Mouse (Mus musculus) forebrain, embryonic 10.5 days (tissue): ENCODE data around the gene D430041D05Rik. TPM values are rescaled to one million over a fixed set of nuclear protein-coding genes. Genes with fewer than 3 reads are reported as not detected.

Experiments used
- DNase-seq: peaks from one replicate; pipeline ENCODE4 v3.0.0-alpha.2; 2017; ENCODE audit warnings: low spot score; ENCODE audit errors: extremely low spot score
- H3K27ac ChIP-seq: fragments of 300-500 bp; sonication (generic); 2 replicates; pipeline ENCODE4 v1.5.1; 2016; ENCODE audit warnings: mild to moderate bottlenecking
- H3K27me3 ChIP-seq: fragments of 300-500 bp; sonication (generic); 2 replicates; pipeline ENCODE4 v1.6.1; 2016; ENCODE audit warnings: mild to moderate bottlenecking; ENCODE audit not compliant: poor library complexity, severe bottlenecking
- H3K36me3 ChIP-seq: fragments of 300-500 bp; sonication (generic); replicated peaks from 2 replicates; pipeline ENCODE4 v1.6.1; 2016; ENCODE audit warnings: mild to moderate bottlenecking, moderate library complexity
- H3K4me1 ChIP-seq: fragments of 300-500 bp; sonication (generic); 2 replicates; pipeline ENCODE4 v1.6.1; 2016
- H3K4me3 ChIP-seq: fragments of 300-500 bp; sonication (generic); 2 replicates; pipeline ENCODE4 v1.5.1; 2016; ENCODE audit warnings: mild to moderate bottlenecking, moderate library complexity
- H3K9me3 ChIP-seq: fragments of 300-500 bp; sonication (generic); 2 replicates; pipeline ENCODE4 v1.6.1; 2016; ENCODE audit warnings: mild to moderate bottlenecking, moderate library complexity
- WGBS: fragments of 180-500 bp; shearing (Covaris S2); methylation state at CpG from one replicate; pipeline ENCODE4 v1.1.7; 2016; 5-methylcytosine and 5-hydroxymethylcytosine counted together
- polyA plus RNA-seq: library from polyadenylated mRNA; unstranded; fragments of >200 nt; fragmentation: Nextera tagmentation; extraction: Ambion mirVana; gene quantifications from 2 replicates; pipeline ENCODE4 v1.2.1, GENCODE M21; 2016

Gene D430041D05Rik
- polyA plus RNA-seq, 1 experiment from 2014 or later: 1.1 TPM

DNA sequence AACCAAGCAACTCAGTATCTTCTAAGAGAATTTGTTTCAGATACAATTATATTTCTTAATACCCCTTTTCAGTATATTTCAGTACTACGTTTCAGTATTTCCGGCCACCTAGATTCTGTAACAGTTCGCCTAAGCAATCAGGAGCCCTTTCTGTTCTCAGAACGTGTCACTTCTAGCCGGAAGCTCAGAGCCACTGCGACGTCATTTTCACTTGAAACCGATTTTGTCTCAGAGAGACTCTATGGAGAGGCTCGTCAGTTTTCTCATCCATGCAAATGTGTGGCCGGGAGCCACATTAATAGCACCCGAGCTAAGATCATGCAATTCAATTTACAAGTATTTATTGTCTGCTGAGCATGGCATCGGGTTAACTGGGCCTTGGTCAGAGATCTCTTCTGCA, 266.8 kb downstream of the D430041D05Rik start:
- H3K27me3 ChIP-seq: no peaks in the 10 kb centered on the region
- DNase-seq: no peak
- H3K27ac ChIP-seq: no peak overlapping the region
- H3K4me1 ChIP-seq: no peaks in the 10 kb centered on the region
- WGBS: 90% methylated on average over 12 of the region's 12 CpGs
- no peaks in the 10 kb centered on the region for H3K36me3 ChIP-seq
- H3K4me3 ChIP-seq: no peak overlapping the region
- H3K9me3 ChIP-seq: no peaks in the 10 kb centered on the region

DNA sequence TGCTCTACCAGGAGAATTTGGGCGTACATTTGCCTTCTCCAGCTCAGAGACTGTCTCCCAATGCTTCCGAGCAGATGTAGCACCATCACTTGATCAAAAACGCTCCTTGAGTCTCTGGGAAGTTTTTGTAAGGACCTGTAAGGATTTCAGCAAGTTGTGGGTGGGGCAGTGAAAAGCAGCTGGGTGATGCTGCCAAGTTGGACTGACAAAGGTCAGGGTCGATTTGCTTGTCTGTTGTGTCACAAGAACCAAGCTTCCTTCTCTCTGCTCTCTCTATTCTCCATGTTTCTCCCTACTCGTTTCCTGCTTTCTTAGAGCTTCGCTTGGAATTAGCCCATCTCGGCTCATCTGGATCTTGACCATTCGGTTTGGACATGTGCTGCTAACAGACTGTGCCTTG, 268.7 kb downstream of the D430041D05Rik start:
- no peaks in the 10 kb centered on the region for H3K9me3 ChIP-seq
- H3K27me3 ChIP-seq: no peaks in the 10 kb centered on the region
- no peaks in the 10 kb centered on the region for H3K36me3 ChIP-seq
- H3K27ac ChIP-seq: no peak overlapping the region
- no peak overlapping the region for H3K4me3 ChIP-seq
- no peak for DNase-seq
- WGBS: 89% methylated on average over 8 of the region's 8 CpGs
- H3K4me1 ChIP-seq: no peaks in the 10 kb centered on the region

GRCm38 (mm10) chr2:104135920-104136319, 274.9 kb downstream of the D430041D05Rik start:
- Histone ChIP-seq H3K4me3 (no peak overlapping the region), H3K27me3 (no peaks in the 10 kb centered on the region), H3K4me1 (no peaks in the 10 kb centered on the region), H3K36me3 (no peaks in the 10 kb centered on the region), H3K27ac (no peak overlapping the region), H3K9me3 (no peaks in the 10 kb centered on the region)
- 70% methylated on average over 2 of the region's 2 CpGs for WGBS
- no peak for DNase-seq

- Histone ChIP-seq H3K27me3 (no peaks in the 10 kb centered on the region), H3K4me1 (no peaks in the 10 kb centered on the region), H3K4me3 (no peak overlapping the region), H3K9me3 (no peaks in the 10 kb centered on the region), H3K27ac (no peak overlapping the region), H3K36me3 (no peaks in the 10 kb centered on the region)
- WGBS: 52% methylated on average over 8 of the region's 8 CpGs
- DNase-seq: peak; percentile 61
Measured at GRCm38 (mm10) chr2:104134150-104135056, 276.4 kb downstream of the D430041D05Rik start.

- WGBS: 47% methylated on average over 12 of the region's 12 CpGs
- DNase-seq: no peak
- Histone ChIP-seq H3K27me3 (no peaks in the 10 kb centered on the region), H3K9me3 (no peaks in the 10 kb centered on the region), H3K4me3 (no peak overlapping the region), H3K27ac (no peak overlapping the region), H3K36me3 (no peaks in the 10 kb centered on the region), H3K4me1 (no peaks in the 10 kb centered on the region)
Measured at GRCm38 (mm10) chr2:104133042-104133810, 277.6 kb downstream of the D430041D05Rik start.

GRCm38 (mm10) chr2:104132266-104132859, 278.4 kb downstream of the D430041D05Rik start:
- 85% methylated on average over 7 of the region's 7 CpGs for WGBS
- Histone ChIP-seq H3K9me3 (no peaks in the 10 kb centered on the region), H3K27me3 (peaks cover under 1% of the 10 kb centered on the region), H3K4me3 (no peak overlapping the region), H3K4me1 (no peaks in the 10 kb centered on the region), H3K27ac (no peak overlapping the region), H3K36me3 (no peaks in the 10 kb centered on the region)
- DNase-seq: no peak

DNA sequence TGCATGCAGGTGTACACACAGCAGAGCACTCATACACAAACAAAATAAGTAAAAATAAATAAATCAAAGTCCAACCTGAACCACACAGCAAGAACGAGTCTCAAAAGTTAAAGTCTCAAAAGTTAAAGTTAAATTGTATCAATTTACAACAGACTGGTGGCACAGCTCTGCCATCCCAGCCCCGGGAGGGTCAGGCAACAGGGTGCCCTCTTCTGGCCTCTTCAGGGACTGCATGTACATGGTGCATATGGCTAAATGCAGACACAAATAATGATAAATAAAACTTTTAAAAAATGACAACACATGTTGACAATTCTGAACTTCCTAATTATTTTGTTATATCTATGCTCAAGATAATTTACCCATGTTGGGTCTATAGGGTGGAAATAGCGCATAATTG, 279.8 kb downstream of the D430041D05Rik start:
- Histone ChIP-seq H3K36me3 (no peaks in the 10 kb centered on the region), H3K27me3 (peaks cover 12% of the 10 kb centered on the region), H3K27ac (no peak overlapping the region), H3K4me3 (no peak overlapping the region), H3K4me1 (no peaks in the 10 kb centered on the region), H3K9me3 (no peaks in the 10 kb centered on the region)
- 64% methylated on average over 3 of the region's 3 CpGs for WGBS
- peak; percentile 38 for DNase-seq

GRCm38 (mm10) chr2:104130165-104130564, 280.6 kb downstream of the D430041D05Rik start:
- DNase-seq: no peak
- Histone ChIP-seq H3K4me3 (no peak overlapping the region), H3K36me3 (no peaks in the 10 kb centered on the region), H3K27me3 (peaks cover 20% of the 10 kb centered on the region), H3K27ac (no peak overlapping the region), H3K4me1 (no peaks in the 10 kb centered on the region), H3K9me3 (no peaks in the 10 kb centered on the region)
- 90% methylated on average over 6 of the region's 6 CpGs for WGBS

- H3K27me3 ChIP-seq: peaks cover 32% of the 10 kb centered on the region
- no peak overlapping the region for H3K4me3 ChIP-seq
- no peaks in the 10 kb centered on the region for H3K9me3 ChIP-seq
- 87% methylated on average over 13 of the region's 13 CpGs for WGBS
- no peak for DNase-seq
- no peaks in the 10 kb centered on the region for H3K4me1 ChIP-seq
- H3K36me3 ChIP-seq: no peaks in the 10 kb centered on the region
- H3K27ac ChIP-seq: no peak overlapping the region
Measured at GRCm38 (mm10) chr2:104128803-104129531, 281.8 kb downstream of the D430041D05Rik start.

DNA sequence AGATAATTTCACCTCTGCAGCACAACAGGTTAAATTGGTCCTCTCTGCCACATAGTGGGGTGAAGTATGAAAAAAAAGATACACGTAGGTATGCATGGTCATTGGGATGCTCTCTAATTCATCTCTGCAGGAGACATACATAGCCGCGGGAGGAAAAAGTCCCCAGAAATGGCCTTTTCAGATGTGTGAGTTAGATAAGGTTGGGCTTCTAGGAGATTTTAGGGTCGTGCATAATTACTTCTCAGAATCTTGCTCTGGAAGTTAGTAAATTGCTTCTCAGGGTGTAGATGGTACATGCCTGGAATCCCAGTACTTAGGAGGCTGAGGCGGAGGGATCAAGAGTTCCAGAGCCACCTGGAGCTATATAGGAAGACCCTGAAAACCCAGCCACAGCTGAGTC, 286.7 kb downstream of the D430041D05Rik start:
- DNase-seq: no peak
- H3K4me1 ChIP-seq: peaks cover 26% of the 10 kb centered on the region
- H3K36me3 ChIP-seq: no peaks in the 10 kb centered on the region
- 84% methylated on average over 5 of the region's 5 CpGs for WGBS
- H3K9me3 ChIP-seq: no peaks in the 10 kb centered on the region
- no peak overlapping the region for H3K4me3 ChIP-seq
- H3K27ac ChIP-seq: no peak overlapping the region
- H3K27me3 ChIP-seq: peaks cover 60% of the 10 kb centered on the region

DNA sequence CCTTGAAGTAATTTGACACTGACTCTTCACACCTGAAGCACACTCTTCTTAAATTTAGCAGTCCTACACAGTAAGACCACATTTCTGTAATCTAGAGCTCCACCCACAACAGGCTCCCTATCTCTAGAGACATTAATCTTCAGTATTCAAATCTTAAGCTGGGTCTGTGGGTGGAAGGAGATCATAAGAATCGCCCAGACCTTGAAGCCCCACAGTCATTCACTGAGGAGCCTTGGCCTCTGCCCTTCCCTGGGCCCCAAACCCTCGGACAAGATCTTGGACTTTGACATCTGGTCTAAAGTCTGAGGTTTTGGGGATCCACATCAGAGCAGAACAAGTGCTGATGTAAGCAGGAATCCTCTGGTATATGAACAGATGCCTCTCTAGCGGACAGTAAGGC, 287.3 kb downstream of the D430041D05Rik start:
- 40% methylated on average over 3 of the region's 3 CpGs for WGBS
- H3K4me1 ChIP-seq: peaks cover 32% of the 10 kb centered on the region
- no peaks in the 10 kb centered on the region for H3K36me3 ChIP-seq
- peaks cover 60% of the 10 kb centered on the region for H3K27me3 ChIP-seq
- no peak for DNase-seq
- no peaks in the 10 kb centered on the region for H3K9me3 ChIP-seq
- H3K27ac ChIP-seq: no peak overlapping the region; the same call in 1 of the 2 replicates
- peak overlapping the region; percentile 77 for H3K4me3 ChIP-seq
